Mouse (Mus musculus): Measurements from ENCODE around the gene Maml3. TPM values are rescaled to one million over a fixed set of nuclear protein-coding genes. Genes with fewer than 3 reads are reported as not detected.
A peak's percentile ranks its signal among the peaks of the same experiment; 100 is the strongest.

The Maml3 gene
- total RNA-seq, 4 experiments from 2014 or later = 1.9 to 3.3 (median 2.7) TPM

DNA sequence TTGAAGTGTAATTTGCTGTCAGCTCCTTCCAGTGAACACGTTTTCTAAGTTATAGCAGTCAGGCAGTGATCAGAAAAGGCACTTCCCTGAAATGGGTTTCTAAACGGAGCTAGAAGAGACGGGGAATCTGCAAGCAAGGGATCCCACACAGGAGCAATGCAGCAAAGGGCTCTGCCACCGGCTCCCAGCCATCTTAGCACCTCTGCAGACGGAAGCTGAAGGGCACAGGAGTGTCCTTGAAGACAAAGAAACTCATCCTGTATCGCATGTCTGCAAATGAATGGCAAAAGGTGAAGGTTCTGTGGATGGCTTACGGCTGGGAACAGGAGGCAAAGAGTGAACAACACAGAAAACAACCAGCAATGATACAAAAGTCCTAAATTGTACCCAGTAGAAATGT lies 319.1 kb downstream of the Maml3 start:
- DNase-seq (ENCODE audit: low spot score) = no peak

- no peak for DNase-seq (ENCODE audit: low spot score)
Measured at GRCm38 (mm10) chr3:51782191-51782590, 322.7 kb downstream of the Maml3 start.

GRCm38 (mm10) chr3:51778738-51779592 lies 325.9 kb downstream of the Maml3 start:
- no peak for DNase-seq (ENCODE audit: low spot score)

GRCm38 (mm10) chr3:51778179-51778578 lies 326.7 kb downstream of the Maml3 start:
- no peak for DNase-seq (ENCODE audit: low spot score)

DNA sequence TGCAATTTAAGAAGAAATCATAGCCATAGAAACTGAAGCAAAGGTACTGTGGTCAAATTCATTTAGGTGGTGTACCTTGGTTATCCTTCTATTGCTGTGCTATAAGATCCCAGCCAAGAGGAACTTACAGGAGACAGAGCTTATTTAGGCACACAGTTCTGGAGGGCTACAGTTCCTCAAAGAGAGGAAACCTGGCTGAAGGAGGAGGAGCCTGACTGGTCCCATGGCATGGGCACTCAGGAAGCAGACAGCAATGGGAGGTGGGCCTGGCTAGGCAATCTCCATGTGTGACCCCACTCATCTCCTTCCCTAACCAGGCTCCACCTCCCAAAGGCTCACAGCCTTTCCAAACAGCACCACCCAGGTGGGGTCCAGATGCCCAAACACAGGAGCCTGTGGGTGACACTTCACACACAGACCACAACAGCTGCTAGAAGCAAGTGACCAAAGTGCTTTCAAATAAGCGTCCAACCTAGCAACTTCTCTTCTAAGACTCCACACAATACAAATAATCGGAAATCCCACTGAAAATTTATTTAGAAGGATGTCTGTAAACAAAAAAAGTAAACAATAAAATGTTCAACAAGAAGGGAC lies 328.8 kb downstream of the Maml3 start:
- DNase-seq (ENCODE audit: low spot score) = no peak

GRCm38 (mm10) chr3:51773587-51773986 lies 331.3 kb downstream of the Maml3 start:
- DNase-seq (ENCODE audit: low spot score) = no peak

- DNase-seq (ENCODE audit: low spot score) = no peak
Measured at GRCm38 (mm10) chr3:51771839-51772630, 332.8 kb downstream of the Maml3 start.

DNA sequence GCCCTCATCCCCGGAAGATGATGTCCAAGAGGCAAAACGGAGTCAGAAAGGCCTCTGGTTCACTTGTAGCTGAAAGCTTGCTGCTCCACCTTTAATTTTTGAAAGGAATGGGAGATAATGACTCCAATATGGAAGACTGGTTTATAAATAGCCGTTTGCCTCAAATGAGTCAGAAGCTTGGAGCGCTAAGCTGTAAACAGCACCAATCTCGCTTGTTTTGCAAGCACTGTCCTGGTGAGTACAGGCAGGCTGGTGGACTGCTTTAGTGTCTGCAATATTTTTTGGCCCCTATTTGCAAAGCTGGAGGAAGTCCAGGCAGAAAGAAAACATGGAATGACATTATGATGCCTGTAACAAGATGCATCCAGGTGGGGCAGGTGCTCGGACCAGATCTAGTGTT lies 335.7 kb downstream of the Maml3 start:
- DNase-seq (ENCODE audit: low spot score) = no peak

- no peak for DNase-seq (ENCODE audit: low spot score)
Measured at GRCm38 (mm10) chr3:51765220-51765923, 339.5 kb downstream of the Maml3 start.

- DNase-seq (ENCODE audit: low spot score) = no peak
Measured at GRCm38 (mm10) chr3:51764175-51764574, 340.7 kb downstream of the Maml3 start.

- no peak for DNase-seq (ENCODE audit: low spot score)
Measured at GRCm38 (mm10) chr3:51762900-51763299, 342.0 kb downstream of the Maml3 start.

DNA sequence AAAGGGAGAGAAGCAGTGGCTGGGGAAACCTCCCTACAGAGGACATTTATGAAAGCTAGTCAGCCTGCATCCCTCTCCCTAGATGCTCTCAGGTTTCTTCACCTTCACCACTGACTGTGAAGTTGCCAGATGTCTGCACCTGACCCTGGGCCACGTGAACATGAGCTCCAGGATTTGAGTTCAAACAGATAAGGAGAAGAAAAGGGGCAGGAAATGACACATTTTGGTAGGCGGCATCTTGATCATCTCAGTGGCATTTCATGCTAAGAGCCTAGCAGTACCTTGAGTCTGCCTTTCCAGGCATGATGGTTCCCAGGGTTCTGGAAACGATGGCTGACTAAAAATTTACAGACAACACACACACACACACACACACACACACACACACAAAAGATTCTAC lies 345.3 kb downstream of the Maml3 start:
- DNase-seq (ENCODE audit: low spot score) = no peak

DNA sequence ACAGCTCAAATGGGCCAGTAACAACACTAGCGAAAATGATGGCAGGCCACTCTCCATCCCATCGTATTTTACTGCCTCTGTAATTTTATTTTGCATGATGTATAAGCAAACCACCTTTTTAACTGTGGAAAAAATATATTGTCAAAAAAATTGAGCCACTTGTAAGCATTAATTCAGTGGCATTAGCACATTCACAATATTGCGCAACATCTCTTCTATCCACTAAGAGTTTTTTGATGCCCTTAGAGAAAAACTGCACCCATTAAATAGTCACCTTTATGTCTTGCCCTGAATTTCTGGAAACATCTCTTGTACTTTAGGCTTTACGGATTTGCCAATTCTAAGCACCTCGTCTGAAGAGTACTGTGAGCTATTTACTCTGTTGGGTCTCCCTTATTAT lies 347.8 kb downstream of the Maml3 start:
- no peak for DNase-seq (ENCODE audit: low spot score)

DNA sequence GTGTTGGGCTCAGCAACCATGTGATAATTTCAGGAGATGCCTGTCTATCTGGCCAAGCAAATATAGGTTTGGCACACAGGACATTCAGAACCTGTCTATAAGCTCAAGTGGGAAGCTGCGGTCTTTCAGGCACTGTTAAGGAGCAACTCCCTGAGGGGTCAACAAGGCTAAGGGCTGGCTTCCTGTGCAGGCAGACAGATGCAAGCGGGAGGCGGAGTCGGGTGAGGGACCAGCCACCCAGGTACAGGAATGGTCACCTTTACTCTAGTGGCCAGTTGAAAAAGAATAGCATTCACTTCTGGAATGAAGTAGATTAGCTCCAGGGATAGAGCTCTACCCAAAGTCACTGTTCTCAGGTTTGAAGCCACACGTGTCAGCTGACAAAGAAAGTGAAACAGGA lies 348.6 kb downstream of the Maml3 start:
- no peak for DNase-seq (ENCODE audit: low spot score)

GRCm38 (mm10) chr3:51753262-51753661 lies 351.6 kb downstream of the Maml3 start:
- DNase-seq (ENCODE audit: low spot score) = no peak

DNA sequence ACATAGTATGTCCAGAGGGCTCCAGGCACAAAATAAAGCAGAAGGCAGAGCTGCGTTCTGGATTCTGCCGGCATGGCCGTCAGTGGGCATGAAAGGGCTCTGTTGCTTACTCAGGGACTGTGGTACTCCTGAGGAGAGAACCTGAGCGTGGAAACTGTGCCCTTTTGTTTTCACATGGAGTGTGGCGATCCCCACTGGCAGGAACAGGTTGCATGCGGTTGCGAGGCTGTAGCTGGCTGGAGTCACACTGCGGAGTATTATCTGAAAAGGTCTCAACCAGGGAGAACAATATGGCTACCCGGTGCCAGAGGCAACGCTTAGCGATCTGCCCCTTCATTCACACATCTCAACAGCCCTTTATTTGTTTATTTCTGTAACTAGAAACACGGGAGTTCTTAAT lies 353.4 kb downstream of the Maml3 start:
- DNase-seq (ENCODE audit: low spot score) = no peak

GRCm38 (mm10) chr3:51749812-51750481 lies 354.9 kb downstream of the Maml3 start:
- DNase-seq (ENCODE audit: low spot score) = peak; percentile 68

DNA sequence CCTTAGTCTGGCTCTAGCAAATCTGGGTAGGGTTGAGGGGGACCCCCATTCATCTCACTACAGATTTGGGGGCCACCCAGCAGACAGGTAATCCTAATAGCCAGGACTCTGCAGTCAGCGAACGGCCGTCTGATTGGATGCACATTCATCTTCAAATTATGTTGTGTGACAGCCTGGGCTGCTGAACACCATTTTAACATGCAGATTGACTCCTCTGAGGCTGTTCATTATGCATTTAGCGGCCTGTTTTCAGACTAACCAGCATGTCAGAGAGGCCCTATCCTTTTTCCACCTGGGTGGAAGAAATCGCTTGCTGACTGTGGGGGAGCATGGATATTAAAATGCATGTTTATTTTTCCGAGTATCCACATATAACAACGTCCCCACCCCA lies 355.5 kb downstream of the Maml3 start:
- no peak for DNase-seq (ENCODE audit: low spot score)

DNA sequence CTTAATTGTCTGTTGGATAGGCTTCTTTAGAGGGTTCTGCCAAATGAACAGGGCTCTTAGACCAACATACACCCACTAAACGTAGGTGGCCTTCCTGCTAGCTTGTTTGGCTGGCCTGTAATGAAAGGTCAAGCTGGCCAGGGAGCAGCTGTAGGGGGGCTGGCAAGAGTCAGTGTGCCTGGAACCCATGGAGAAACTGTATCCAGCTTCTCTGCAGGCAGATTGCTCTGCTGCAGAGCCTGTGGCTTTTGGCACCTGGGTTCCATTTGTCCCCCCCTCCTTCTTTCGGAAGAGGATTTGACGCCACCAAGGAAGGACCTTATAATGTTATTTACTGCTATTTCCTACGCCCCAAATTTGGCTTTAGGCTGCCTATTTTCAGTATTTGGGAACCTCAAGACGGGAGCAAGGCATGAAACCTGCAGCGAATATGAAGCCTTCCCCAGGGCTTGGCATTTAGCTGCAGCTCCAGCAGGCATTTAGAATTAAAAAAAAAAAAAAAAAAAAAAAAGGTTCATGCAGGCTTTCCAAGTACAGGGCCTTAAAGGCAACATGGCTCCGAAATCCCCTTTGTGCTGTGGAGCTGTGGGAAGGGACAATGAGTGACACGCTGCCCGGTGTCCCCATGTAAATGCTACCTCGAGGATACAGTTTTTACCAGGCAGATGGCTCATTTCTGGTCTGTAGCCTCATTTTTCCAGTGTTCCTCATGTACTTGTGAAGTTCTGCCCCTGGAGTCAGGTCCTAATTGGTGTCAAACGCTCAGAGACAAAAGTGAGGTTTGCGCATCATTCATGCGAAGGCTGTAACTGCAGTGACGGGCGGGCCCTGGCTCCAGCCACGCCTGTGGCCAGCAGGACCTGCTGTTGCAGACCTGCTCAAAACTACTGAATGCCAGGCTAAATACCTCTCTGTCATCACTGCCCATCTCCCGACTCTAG lies 356.2 kb downstream of the Maml3 start:
- no peak for DNase-seq (ENCODE audit: low spot score)

DNA sequence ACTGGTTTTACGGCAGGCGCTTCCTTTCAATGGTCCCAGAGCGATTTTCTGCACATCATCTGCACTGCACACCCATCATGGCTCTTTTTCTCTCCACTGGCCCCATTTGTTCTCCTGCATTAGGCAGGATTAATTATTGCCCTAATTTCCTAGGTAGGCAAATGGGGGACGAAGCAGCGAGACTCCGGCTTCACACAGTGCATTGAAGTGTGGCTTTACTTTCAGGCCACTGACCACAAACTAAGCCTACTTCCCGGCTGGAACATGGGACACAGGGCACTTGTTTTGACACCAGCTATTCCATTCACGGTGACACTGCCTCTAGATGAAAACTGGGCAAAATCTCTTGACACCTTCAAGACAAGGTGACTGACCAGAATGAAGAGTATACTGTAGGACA lies 358.1 kb downstream of the Maml3 start:
- DNase-seq (ENCODE audit: low spot score) = no peak

Data from heart, adult 8-10 months (tissue).